Mouse (Mus musculus) skeletal muscle tissue, adult 2 months (tissue): ENCODE measurements around the gene Rasgef1b.
A peak's percentile ranks its signal among the peaks of the same experiment; 100 is the strongest.

Source experiments
- DNase-seq: peaks from one replicate; pipeline ENCODE4 v3.0.0-alpha.2; 2012; ENCODE audit warnings: low read depth, low spot score

Rasgef1b gene

DNA sequence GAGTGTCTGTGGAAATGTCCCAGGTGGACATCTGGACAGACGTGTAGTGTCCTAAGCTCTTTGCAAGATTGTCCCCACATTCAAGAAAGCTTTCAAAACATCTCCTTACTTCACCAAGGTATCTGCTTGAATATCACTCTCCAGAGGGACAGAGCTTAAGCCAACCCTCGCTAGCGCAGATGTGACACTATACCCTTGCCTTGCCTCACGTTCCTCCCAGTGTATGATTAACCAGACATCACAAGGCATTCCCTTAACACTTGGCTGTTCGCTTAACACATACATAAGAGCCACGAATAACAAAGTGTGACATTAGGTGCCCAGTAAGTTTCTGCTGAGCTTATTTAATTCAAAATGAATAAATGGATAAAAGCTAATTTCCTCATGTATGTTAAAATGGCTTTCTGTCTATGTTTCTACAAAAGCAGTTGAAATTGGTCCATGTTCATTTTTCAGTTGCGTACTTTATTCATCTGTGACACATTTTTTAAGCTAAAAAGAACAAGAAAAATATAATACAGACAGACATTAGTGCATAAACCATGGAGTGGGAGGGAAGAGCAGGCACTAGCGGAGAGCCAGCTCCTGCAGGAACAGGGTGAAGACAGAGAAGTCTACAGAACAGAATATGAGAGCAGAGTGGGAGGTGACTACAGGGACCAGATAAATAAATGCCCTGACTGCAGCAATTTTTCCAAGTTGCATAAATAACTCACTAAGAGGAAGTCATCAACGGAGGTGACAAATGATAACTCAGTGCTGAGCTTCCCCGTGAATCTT is 126.4 kb downstream of the Rasgef1b start:
- DNase-seq, result no peak

DNA sequence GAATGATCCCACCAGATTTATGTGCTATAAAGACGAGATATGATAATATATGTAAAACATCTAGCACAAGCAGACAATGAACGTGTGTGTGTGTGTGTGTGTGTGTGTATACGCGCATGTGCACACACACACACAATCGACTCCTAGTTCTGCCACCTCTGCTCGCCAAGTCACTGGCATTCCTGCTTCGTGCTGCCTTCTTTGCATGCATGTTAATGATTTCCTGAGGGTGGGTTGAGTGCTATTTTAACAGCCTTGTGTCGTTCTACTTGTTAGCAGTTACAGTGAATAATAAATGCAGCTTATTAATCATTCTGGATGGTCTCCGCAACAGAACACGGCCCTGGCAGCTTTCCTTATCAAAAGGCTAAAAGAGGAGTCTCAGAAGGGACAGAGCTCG is 129.5 kb downstream of the Rasgef1b start:
- DNase-seq, result no peak

DNA sequence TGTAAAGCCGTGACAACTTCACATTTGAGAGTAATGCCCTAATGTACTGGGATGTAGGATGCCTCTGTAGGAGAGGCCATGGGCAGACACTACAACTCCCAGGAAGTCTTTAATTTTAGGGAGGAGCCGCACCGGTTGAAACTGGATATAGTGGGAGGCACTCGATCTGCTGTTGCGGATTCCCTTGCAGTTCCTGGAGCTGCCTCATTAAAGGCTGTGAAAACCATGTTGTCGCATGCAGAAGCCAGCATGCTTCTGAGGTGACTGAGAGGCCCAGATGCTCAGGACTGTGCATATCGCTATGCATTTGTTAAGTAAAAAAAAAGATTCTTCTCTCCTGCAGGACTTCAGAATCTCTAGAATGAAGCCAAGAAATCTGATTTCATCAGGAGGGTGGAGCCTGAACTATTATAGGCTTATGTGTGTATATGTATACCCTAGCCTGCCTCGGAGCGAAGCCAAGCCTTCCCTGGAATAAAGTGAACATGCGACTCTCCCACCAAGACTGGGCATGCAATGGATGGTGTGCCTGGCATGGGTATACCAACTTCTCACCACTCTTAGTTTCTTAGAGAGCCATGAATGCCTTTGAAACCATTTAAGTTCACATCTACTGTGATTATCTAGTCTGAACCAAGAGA is 130.3 kb downstream of the Rasgef1b start:
- DNase-seq, result no peak

DNA sequence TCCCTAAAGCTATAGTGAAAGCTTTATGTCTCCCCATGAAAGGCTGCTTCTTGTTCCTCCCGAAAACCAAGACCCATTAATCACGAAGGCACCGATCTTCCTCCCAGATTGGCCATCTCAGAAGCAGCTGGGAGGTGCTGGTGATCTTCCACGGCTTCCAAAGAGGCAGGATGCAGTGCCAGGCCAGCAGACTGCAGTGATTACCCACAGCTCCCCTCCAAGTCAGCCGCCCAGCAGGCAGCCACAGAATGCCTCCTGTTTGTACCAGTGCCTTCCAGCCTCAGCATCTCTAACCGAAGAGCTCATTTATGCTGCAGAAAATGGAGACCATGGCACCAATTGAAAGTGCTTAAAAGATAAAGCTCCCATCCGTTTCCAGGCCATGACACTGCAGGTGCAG is 131.2 kb downstream of the Rasgef1b start:
- no peak for DNase-seq

DNA sequence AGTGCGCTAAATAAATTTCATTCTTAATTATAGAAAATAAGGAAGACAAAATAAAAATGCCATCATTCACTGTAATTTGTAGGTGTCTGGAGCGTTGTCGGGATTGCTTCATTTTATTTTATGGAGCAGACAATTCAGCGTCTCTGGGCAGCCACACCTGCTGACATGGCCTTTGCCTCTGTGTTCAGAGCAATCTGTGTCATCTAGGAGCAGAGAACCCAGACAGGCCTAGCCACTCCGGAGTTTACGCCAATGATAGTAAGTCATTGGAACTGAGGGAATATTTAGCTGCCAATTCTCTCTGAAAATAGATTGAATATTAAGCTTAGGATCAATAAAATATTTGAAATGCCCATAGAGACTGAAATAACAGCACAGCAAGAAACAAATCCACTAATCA is 137.5 kb downstream of the Rasgef1b start:
- DNase-seq, result no peak

DNA sequence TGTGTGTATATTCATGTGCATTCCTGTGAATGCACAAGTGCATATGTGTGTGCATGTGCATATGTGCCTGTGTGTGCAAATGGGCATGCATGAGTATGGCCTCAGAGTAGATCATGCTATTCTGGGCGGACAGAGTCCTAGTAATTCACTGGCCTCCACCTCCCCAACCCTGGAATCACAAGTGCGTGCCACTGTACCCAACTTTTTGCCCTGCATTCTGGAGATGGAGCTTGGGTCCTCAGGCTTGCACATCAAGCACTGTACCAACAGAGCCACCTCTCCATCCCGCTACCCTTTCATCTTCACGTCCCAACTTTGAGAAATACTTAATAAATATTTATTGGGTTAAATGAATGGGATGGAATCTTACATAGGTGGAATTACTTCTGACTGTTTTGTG is 138.3 kb downstream of the Rasgef1b start:
- no peak for DNase-seq

DNA sequence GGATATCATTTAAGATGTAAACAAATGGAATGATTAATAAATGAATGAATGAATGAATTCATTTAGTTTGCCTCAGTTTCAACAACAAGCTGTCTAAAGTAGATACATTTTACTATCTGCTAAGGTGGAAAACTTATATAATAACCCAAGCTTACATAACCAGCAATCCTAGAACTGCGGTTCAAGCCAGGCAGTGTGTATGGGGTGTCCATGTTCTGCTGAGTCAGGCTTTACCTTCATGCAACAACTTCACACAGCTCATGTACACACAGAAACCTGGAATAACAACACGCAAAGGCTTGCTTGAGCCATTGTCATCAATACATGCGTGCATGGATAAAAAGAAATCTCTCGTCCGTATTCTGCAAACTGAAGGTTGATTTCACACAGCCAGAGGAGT is 140.9 kb downstream of the Rasgef1b start:
- no peak for DNase-seq

DNA sequence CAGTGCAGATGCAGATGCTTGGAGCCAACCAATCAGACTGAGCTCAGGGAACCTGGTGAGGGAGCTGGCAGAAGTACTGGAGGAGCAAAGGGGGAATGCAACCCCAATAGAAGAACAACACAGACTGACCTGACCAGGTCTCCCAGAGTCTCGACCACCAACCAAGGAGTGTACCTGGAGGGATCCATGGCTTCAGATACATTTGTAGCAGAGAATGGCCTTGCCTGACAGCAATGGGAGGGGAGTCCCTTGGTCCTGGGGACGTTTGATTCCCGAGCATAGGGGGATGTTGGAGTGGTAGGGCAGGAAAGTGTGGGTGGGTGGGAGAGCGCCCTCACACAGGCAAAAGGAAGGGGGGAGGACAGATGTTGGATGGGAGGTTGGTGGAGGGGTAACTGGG is 141.3 kb downstream of the Rasgef1b start:
- DNase-seq, result no peak

DNA sequence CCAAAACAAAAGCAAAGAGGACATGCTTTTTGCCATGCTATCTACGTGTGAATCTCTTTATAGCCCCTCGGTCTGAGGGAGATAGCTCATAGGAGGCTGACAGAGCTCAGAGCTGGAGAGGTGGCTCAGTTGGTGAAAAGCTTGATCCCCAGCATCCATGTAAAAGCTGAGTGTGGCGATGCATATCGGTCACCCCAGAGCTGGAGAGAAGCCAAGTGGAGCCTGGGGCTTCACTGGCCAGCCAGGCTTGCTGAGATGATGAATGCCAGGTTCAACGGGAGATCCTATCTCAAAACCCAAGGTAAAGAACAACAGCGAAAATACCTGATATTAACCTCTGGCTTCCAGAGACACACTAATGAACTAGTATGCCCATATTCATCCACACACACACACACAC is 142.6 kb downstream of the Rasgef1b start:
- DNase-seq, result no peak

DNA sequence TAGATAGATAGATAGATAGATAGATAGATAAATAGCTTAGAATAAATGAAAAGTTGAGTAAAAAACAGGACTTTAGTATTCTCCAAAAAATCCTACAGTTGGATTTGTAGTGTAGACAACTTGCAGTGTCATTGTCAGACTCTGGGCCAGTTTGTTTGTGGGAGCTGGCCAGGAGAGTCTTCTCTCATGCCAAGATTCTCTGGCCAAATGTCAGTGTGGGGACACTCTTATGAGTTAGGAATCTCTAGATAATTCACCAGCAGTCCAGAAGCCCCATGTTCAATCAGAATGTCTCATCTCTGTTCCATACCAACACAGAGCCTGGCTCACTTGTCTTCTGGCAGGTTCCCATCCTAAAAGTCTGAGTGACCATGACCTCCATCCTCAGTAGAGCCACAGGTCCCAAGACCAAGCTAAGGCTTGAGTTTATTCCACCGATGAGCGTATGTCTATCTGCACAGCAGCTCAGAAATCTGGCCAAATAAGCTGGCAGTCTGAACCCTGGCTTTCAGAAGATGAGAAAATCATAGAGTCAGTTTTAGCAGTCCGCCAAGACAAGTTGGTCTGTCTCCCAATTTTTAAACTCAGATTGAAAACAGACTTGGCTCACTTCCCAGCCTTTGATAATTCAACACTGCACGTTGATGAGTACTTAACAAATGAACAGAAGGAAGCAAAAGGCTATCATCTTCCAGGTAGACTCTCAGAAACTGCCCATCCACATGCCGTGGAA is 143.5 kb downstream of the Rasgef1b start:
- peak; percentile 12 for DNase-seq

DNA sequence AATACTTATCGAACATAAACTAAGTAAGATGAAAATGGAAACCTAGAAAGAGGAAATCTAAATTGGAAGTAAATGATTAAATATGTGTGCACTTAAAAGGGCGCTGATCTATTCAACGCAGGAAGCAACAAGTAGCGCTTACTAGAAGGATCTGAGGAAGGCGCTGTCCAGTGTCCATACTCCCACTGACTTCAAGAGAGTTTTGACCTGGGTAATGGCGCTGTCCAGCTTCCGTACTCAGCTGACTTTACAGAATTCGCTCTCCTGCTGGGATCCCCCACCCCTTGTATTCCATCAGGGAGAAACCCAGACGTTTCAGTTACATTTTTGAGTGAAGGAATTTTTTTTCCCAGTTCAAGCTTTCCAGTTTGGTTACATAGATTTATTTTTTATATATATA is 144.6 kb downstream of the Rasgef1b start:
- no peak for DNase-seq

DNA sequence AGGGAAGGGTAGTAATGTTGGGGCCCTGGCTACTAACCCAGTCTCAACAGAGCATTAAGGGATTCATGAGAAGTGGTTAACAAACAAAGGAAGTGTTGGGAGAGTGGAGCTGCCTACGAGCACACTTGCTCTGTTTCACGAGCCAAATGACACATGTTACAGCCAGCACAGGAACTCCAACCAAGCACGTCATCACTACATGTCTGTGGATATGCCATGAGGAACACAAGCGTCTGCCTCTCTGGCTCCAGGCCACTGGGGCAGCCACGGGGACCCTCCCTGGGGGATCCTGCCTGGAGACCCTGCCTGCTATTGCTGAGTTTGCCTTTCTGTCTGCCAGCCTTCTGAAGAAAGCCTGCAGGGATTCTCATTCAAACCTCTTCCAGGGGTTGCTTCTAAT is 146.8 kb downstream of the Rasgef1b start:
- no peak for DNase-seq

DNA sequence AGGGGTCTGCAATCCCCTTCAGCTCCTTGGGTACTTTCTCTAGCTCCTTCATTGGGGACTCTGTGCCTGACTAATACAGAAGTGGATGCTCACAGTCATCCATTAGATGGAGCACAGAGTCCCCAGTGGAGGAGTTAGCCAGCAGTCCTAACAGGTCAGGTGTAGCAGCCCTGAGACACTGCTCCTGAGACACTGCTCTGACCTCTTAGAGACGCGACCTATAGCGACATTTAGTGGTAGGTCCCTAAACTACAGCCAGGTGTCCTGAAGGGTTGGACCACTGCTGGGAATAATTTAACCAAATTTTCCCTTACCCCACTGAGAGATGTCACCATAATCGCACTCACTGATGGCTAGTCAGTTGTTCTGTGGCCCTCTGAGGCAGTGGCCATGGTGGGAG is 150.2 kb downstream of the Rasgef1b start:
- DNase-seq, result peak; percentile 12

DNA sequence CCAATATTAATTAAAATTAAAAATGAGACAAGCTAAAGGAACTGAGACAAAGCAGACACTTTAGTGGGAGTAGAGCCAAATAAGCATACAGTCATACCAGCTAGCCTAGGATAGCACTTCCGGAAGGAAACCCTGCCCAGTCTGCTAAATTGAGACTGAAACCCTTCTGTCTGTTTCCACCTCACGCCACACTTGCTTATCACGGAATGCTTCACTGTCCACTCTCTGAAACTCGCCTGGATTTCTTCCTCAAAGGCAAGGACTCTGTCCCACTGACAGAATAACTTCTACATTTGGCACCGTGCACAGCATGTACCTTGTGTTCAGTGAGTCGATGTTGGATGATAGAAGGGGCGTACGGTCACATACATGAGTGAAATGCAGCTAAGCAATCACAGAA is 153.0 kb downstream of the Rasgef1b start:
- DNase-seq, result no peak

DNA sequence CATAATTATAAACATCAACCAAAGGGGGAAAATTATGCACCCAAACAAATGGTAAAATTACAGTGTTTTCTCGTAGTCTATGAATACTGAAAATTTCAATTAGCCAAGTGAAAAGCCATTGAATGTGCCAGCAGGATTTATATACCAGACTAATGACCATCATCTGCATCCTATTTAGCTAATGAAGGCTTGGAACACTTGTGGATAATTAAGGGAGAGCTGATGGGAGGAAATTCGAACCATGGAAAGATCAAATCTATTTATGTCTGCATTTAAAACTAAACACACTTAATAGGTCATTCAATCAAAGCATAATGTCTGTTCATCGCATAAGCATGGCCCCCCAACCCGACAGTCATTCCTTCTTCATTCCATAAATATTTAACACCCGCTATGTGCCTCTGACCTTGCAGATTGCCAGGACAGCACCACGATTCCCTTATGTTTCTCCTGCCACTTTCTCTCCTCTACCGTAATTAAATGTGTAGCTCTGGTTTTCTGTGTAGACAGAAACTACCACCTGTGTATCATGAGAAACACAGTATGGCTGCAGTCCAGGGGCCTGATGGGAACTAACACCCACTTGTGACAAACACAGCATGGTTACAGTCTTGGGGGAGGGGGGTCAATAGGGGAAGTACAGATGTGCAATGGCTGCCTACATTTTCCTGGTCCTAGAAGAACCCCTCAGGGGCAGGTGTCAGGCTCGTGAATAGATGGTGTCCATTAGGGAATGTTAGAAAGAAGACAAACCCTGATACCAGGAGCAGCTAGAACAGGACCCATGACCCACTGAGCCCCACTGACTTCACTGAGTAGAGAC is 164.2 kb downstream of the Rasgef1b start:
- DNase-seq, result no peak

DNA sequence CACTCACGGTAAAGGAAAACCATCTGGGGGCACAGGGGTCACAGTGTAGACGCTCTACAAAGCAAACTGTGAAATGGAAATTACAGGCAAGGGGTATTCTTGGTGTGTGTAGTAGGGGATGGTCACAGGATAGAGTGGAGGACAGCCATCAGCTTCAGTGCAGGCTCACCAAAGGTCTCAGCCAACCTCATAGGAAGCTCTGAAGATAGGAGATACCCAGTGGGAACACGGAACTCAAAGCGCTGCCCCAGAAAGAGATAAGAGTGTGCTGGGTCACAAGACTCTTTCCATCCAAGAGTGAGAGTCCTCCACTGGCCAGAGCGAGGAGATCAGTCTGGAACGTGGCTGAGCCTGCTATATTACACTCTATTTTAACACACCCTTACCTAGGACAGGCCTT is 166.8 kb downstream of the Rasgef1b start:
- DNase-seq, result no peak

DNA sequence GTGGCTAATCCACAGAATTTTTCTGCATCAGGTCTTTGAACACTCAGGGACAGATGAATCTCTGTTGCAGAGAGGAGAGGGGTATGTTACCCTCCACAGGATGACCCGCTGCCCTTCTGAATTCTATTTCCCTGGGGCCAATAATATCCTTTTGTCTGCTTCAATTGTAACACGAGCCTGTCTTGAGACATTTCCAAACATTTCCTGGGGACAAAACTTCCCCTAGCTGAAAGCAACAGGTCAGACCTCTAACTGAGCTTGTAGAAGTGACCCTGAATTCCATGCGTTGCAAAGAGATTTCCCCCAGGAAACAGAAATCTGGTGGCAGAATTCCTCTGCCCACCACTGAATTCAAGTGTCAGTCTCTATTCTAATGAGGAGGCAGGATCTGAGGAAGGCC is 169.1 kb downstream of the Rasgef1b start:
- DNase-seq, result no peak

DNA sequence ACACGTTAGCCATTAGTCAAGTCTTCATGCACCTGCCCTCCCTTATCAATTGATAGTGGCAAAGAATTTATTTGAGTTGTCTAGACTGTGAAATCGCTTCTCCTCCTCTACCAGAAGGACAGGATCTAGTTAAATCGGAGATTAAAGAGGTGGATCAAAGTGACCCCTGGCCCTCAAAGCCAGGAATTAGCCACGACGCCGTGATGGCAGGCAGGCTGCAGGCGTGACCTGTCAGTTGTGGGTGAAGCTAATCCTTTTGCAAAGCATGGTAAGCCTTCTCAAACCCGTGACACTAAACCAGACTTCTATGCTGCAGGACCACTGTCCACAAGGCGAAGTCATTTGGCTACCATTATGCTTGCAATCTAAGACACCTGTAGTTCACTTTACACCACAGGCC is 170.6 kb downstream of the Rasgef1b start:
- DNase-seq, result no peak

DNA sequence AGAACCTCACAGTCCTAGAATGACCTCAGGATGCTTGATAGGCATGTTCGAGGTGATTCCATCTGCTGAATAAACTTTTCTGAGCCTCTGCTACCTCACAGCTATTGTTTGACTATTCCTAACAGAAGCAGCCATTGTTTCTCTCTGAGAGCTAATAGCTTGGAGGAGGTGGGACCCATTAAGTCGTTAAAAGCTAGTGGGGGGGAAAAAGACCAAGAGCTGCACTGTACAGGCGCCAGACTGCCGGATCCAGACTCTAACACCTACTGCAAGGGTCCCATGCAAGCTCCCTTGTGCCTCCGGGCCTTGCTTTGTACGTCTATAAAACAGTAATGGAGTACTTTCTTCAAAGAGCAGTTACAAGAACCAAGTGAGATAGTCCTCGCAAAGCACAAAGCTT is 176.2 kb downstream of the Rasgef1b start:
- no peak for DNase-seq

DNA sequence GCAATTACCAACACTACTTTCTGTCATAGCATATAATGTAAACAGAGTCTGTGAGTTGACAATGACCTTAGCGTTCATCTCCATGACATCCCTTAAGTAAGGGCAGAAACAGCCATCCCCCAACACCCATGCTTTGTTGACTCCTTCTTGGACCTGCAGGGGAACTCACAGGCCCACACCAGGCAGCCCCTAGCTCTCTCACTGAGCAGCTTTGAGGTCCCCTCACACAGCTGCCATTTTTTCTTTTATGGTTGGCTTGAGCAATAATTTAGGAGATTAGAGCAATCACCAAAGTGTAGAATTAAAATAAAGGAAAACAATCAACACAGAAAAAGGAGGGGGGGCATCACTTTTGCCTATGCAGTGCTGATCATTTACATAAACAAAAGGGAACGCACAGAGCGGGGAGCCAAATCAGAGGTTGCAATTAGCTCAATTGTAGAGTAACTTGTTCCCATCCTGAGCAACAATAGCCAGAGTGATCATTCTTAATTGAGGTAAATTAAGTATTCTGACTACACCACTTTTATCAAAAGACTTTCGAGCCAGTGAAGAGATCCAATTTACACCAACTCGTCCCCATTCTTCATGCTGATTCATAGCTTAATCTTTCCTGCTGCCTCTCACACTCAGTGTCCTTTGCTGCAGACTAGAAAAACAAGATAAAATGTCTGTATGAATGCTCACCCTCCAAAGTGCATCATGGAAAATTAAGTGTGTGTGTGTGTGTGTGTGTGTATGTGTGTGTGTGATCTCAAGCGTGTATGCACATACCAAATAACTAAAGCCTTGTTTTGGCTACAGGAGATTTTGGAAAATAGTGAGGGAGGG is 184.0 kb downstream of the Rasgef1b start:
- no peak for DNase-seq
